Mouse (Mus musculus) olfactory bulb, adult 2 months (tissue): Measurements from ENCODE around the gene Gucy2g.

ENCODE experiments used
- CTCF ChIP-seq: fragments of 200-500 bp; IDR thresholded peaks from 2 replicates; pipeline ENCODE4 v1.5.1; 2012; ENCODE audit warnings: low read depth, mild to moderate bottlenecking, low read length, moderate library complexity; ENCODE audit not compliant: insufficient read depth
- POLR2A ChIP-seq: fragments of 200-500 bp; IDR thresholded peaks from 2 replicates; pipeline ENCODE4 v1.6.1; 2012; ENCODE audit warnings: mild to moderate bottlenecking, low read depth, low read length, moderate library complexity; ENCODE audit not compliant: insufficient read depth

DNA sequence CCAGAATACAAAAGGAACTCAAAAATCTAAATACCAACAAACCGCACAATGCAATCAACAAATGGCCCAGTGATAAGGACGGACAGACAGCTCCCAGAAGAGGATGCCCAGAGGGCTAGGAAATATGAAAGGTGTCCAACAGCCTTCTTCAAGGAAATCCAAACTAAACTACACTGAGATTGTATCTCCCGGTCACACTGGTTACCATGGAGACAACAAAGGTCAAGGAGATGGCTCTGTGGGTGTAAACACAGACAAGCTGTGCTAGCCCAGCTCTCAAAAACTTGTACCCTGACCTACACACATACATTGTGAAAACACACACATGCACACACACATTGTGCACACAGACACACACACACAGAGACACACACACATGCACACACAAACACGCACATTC, 78.8 kb downstream of the Gucy2g start:
- TF ChIP-seq POLR2A (no peak), CTCF (no peak)
